8 mouse cellular contexts compared by ENCODE assay signal in genomic region chr5:30232271-30232971, GRCm38 (mm10). TPM values are rescaled to one million over a fixed set of nuclear protein-coding genes. Genes with fewer than 3 reads are reported as not detected.
DNase-seq lines count a peak whose midpoint lies in the region; ATAC-seq lines count a peak whose summit lies in the region.

Gene Selenoi, plus strand, starts transcription at chr5:30232581.

- WGBS in hindbrain, embryonic 15.5 days: 3% methylated on average over 71 of the region's 71 CpGs

- peak within 1 kb of the TSS; percentile 87 for H3K4me2 ChIP-seq in hindbrain, embryonic 15.5 days

- no peaks in the 10 kb centered on the region for H3K36me3 ChIP-seq in hindbrain, embryonic 15.5 days

- H3K9ac ChIP-seq in hindbrain, embryonic 15.5 days: peak within 1 kb of the TSS; percentile 79

- peak within 1 kb of the TSS; percentile 92 for H3K27ac ChIP-seq in hindbrain, embryonic 15.5 days (replicated peaks)

- H3K9me3 ChIP-seq in hindbrain, embryonic 15.5 days: no peaks in the 10 kb centered on the region

- ATAC-seq in hindbrain, embryonic 15.5 days (ENCODE audit: low FRiP score, low read depth): peak; percentile 100

- H3K4me3 ChIP-seq in hindbrain, embryonic 15.5 days: peak within 1 kb of the TSS; percentile 80

- peaks cover 30% of the 10 kb centered on the region for H3K4me1 ChIP-seq in hindbrain, embryonic 15.5 days (replicated peaks)

- H3K27me3 ChIP-seq in hindbrain, embryonic 15.5 days: no peaks in the 10 kb centered on the region

- peak; percentile 99 for DNase-seq in T-cell, adult 2 months (ENCODE audit: low spot score)
- DNase-seq in cerebellum, postnatal 36 days: peak; percentile 99 to 100
- DNase-seq in frontal cortex, postnatal 36 days (ENCODE audit: low spot score in 2 of 2): peak; percentile 99
- DNase-seq in left cerebral cortex, adult 11 months (ENCODE audit: low spot score): peak; percentile 98
- peak; percentile 99 for DNase-seq in lung, postnatal 4 days
- DNase-seq in retina, postnatal 7 days (ENCODE audit: low read depth, low spot score): peak; percentile 96
- DNase-seq in urinary bladder, adult 2 months (ENCODE audit: low spot score): peak; percentile 88

RNA-seq across cellular contexts. Expression of gene Selenoi, which starts in this region (rescaled TPM):
- 24.8 and 25.0 TPM in 2 replicates for polyA plus RNA-seq in hindbrain, embryonic 15.5 days (2015; fragmentation: Nextera tagmentation; extraction: Ambion mirVana)
- 19.0 and 19.4 TPM in 2 replicates for polyA plus RNA-seq in urinary bladder, adult 2 months (2012; rRNA removed)

Comparison
In these comparisons a context has a peak if more than half of its experiments do, and no peak if none do; other contexts are left out.
1. Peak in every context shown above with its lines: DNase-seq, ATAC-seq, H3K4me3 ChIP-seq and H3K27ac ChIP-seq.